Mouse (Mus musculus) hindbrain, embryonic 12.5 days (tissue): ENCODE results near the gene Tm6sf1. TPM values are rescaled to one million over a fixed set of nuclear protein-coding genes. Genes with fewer than 3 reads are reported as not detected.
"Not testable (repeated sequence)": the region's sequence is repeated elsewhere in the genome, so short reads cannot be mapped to it uniquely, and the experiment has no call there.

Experiments
- ATAC-seq: fragments of 200-750 bp; cut with Nextera tagmentation; 2 replicates; pipeline ENCODE4 v1.8.0; 2017; ENCODE audit warnings: moderate TSS enrichment; ENCODE audit not compliant: low FRiP score
- H3K27ac ChIP-seq: fragments of 300-500 bp; sonication (generic); 2 replicates; pipeline ENCODE4 v1.5.1; 2016; ENCODE audit warnings: mild to moderate bottlenecking
- H3K27me3 ChIP-seq: fragments of 300-500 bp; sonication (generic); 2 replicates; pipeline ENCODE4 v1.6.1; 2016; ENCODE audit warnings: mild to moderate bottlenecking
- H3K36me3 ChIP-seq: fragments of 300-500 bp; sonication (generic); 2 replicates; pipeline ENCODE4 v1.6.1; 2016; ENCODE audit warnings: mild to moderate bottlenecking
- H3K4me1 ChIP-seq: fragments of 300-500 bp; sonication (generic); 2 replicates; pipeline ENCODE4 v1.6.1; 2016
- H3K4me2 ChIP-seq: fragments of 300-500 bp; sonication (generic); replicated peaks from 2 replicates; pipeline ENCODE4 v1.6.1; 2016; ENCODE audit warnings: mild to moderate bottlenecking
- H3K4me3 ChIP-seq: fragments of 300-500 bp; sonication (generic); 2 replicates; pipeline ENCODE4 v1.5.1; 2016; ENCODE audit warnings: mild to moderate bottlenecking
- H3K9ac ChIP-seq: fragments of 300-500 bp; sonication (generic); 2 replicates; pipeline ENCODE4 v1.6.1; 2016; ENCODE audit warnings: mild to moderate bottlenecking, moderate library complexity
- H3K9me3 ChIP-seq: fragments of 300-500 bp; sonication (generic); replicated peaks from 2 replicates; pipeline ENCODE4 v1.6.1; 2016; ENCODE audit warnings: mild to moderate bottlenecking
- WGBS: fragments of 180-500 bp; shearing (Covaris S2); methylation state at CpG from one replicate; pipeline ENCODE4 v1.1.7; 2016; 5-methylcytosine and 5-hydroxymethylcytosine counted together
- polyA plus RNA-seq: library from polyadenylated mRNA; unstranded; fragments of >200 nt; fragmentation: Nextera tagmentation; extraction: Ambion mirVana; gene quantifications from 2 replicates; pipeline ENCODE4 v1.2.1, GENCODE M21; 2016

Gene Tm6sf1
- 13.0 and 13.5 TPM in 2 replicates for polyA plus RNA-seq

DNA sequence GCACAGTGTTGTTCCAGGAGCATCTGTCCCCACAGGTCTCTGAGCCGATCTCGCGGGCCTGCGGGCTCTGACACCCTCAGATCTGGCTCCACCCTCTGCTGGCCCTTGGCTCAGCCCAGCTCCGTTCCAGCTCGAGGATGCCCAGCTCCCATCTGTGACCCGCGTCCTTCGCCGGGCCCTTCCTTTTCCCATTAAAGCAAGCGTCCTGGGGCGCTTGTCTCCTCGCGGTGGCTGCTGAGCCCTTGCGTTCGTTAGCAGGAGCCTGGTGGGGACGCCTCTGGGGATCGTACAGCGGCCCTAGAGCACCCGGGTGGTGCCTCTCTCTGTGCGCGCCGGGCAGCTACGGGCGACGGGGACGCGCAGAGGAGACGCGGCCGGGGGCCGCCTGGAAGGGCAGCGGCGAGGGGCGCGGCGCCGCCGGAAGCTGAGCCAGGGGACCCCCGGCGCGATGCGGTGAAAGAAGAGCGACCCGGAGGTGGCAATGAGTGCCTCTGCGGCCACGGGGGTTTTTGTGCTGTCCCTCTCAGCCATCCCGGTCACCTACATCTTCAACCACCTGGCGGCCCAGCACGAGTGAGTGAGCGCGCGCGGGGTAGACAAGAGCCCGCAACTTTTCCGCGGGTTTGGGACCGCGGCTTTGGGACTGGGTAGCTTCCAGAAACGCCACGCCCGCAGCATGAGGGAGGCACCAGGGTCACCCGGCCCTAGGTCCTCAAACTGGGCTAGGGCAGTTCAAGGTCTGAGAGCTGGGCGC lies at the start of gene Tm6sf1:
TSS of gene Tm6sf1 (plus strand) at position 34 of the 754 bp plus-strand sequence.
- Histone ChIP-seq H3K4me2 (peak within 1 kb of the TSS; percentile 98), H3K9ac (peak within 1 kb of the TSS; percentile 74), H3K36me3 (no peaks in the 10 kb centered on the region), H3K27ac (0 out of 2 replicates have a peak within 1 kb of the TSS, but pooled peaks have one; percentile 35), H3K4me1 (peaks cover 16% of the 10 kb centered on the region), H3K27me3 (peaks cover 44% of the 10 kb centered on the region), H3K9me3 (no peaks in the 10 kb centered on the region), H3K4me3 (peak within 1 kb of the TSS; percentile 63)
- ATAC-seq, result peak; percentile 75
- WGBS, result under 1% methylated on average over 64 of the region's 64 CpGs

DNA sequence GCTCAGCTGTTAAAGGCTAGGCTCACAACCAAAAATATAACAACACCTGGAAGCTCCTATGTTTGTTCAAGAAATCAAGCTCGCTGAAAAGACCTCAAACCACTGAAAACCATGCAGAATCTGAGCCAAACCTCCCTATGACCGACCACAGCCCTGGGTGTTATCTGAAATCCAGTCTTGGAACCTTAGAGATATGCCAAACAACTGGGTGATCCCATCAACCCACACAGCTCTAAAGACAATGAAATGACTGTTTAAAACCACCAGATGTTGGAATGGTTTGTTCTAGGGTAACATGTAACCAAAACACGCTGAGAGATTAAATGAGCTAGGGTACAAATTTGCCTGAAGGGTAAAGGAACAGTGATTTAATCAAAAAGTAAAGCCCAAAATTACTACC lies 33.9 kb upstream of the Tm6sf1 start:
- Histone ChIP-seq H3K4me2 (no peak overlapping the region), H3K27ac (no peak overlapping the region), H3K4me1 (peaks cover 39% of the 10 kb centered on the region), H3K4me3 (no peak overlapping the region), H3K27me3 (no peaks in the 10 kb centered on the region), H3K36me3 (no peaks in the 10 kb centered on the region), H3K9ac (no peak overlapping the region), H3K9me3 (no peaks in the 10 kb centered on the region)
- ATAC-seq, result no peak
- 75% methylated on average over 3 of the region's 3 CpGs for WGBS

DNA sequence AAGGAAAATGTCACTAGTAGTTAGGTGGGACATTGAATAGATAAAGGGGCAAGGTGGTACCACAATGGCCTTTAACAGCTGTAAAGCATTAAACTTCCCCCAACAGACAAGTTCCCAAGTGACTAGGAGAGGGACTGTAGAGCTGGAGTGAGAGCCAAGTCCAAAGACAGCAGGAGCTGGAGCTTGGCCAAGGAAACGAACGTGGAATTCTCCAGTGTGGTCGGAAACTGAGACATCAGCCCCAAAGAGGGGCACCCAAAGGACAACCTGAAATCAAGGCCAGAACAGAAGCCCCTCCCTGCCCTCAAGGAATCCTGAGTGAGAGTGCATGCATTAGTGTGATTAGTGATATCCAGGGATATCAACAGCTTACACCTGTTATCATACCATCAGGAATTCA lies 33.4 kb upstream of the Tm6sf1 start:
- no peak overlapping the region for H3K27ac ChIP-seq
- 56% methylated on average over 3 of the region's 3 CpGs for WGBS
- H3K9ac ChIP-seq, result no peak overlapping the region; the same call in 1 of the 2 replicates
- peaks cover 41% of the 10 kb centered on the region for H3K4me1 ChIP-seq
- H3K36me3 ChIP-seq, result no peaks in the 10 kb centered on the region
- no peak overlapping the region for H3K4me3 ChIP-seq
- H3K9me3 ChIP-seq, result no peaks in the 10 kb centered on the region
- H3K27me3 ChIP-seq, result no peaks in the 10 kb centered on the region
- no peak overlapping the region for H3K4me2 ChIP-seq
- no peak for ATAC-seq

DNA sequence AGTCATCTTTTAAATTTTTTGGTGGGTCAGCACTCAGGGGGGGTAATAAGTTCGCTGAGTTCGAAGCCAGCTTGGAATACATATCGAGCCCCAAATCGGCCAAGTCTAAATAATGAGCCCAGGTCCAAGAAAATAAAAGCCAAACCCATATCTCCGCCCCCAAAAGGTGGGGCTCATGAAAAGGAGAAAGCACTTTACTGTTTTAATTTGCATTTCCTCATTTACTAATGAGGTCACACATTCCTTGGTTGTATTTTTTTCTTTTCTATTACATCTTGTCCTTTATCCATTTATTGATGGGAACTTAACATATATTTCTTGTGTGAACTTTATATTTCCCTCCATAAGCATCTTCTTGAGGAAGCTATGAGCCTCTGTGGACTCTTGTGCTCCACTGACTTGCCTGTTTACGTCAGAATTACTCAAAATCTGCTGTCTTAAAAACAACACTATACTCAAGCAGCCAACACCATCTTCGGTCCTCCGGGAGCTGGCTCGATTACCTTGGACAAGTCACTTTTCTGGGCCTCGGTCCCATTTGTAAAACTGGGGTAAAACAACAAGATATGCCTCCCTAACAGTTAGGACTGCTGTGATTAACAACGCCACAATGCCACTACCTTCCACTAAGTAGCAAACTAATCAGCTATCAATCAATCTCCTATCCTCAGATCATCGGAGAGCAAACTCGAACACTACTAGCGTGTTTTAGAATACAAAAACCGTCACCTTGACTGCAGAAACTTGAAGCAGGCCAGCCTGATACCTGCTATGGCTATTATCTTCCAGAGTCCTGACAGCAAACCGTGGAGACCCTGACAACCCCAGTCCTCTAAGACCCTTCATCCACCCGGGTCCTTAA lies 30.8 kb upstream of the Tm6sf1 start:
- Histone ChIP-seq H3K36me3 (no peaks in the 10 kb centered on the region), H3K27ac (peak overlapping the region; percentile 99), H3K4me1 (peaks cover 41% of the 10 kb centered on the region), H3K4me2 (peak overlapping the region; percentile 76), H3K9me3 (no peaks in the 10 kb centered on the region), H3K27me3 (no peaks in the 10 kb centered on the region), H3K9ac (peak overlapping the region; percentile 88), H3K4me3 (peak overlapping the region; percentile 88)
- no peak for ATAC-seq
- WGBS, result 30% methylated on average over 17 of the region's 17 CpGs

DNA sequence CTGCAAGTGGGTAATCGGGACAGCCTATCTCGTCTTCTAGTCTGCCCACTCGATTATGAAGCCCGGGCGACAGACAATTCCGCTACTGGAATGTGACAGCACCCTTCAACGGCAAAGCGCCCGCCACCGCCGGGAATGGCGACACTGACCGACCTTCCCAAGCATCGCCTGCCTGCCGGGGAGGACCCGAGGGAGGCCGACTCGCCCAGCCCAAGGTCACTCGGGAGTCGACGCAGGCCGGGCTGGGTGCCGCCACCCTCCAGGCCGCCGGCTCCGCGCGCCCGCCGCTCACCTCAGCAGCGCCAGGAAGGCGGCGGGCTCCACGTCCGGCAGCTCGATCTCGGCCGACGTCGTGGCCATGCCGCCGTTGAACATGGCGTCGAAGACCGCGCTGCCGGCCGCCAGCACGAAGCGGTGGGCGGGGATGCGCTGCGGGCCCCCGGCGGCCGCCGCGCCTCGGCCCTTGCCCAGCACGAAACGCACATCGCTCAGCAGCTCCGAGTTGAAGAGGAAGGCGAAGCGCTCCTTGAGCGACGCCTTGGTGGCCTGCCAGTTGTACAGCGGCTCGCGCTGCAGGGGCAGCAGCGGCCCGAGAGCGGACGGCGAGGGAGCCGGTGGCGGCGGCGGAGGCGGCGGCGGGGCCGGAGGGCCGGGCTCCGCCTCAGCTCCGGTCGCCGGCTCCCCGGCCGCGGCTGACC lies 30.0 kb upstream of the Tm6sf1 start:
- Histone ChIP-seq H3K9ac (peak overlapping the region; percentile 88), H3K4me2 (peak overlapping the region; percentile 76), H3K4me1 (peaks cover 41% of the 10 kb centered on the region), H3K27ac (peak overlapping the region; percentile 99), H3K27me3 (no peaks in the 10 kb centered on the region), H3K9me3 (no peaks in the 10 kb centered on the region), H3K4me3 (peak overlapping the region; percentile 88), H3K36me3 (no peaks in the 10 kb centered on the region)
- WGBS, result under 1% methylated on average over 61 of the region's 91 CpGs
- peak; percentile 79 for ATAC-seq

DNA sequence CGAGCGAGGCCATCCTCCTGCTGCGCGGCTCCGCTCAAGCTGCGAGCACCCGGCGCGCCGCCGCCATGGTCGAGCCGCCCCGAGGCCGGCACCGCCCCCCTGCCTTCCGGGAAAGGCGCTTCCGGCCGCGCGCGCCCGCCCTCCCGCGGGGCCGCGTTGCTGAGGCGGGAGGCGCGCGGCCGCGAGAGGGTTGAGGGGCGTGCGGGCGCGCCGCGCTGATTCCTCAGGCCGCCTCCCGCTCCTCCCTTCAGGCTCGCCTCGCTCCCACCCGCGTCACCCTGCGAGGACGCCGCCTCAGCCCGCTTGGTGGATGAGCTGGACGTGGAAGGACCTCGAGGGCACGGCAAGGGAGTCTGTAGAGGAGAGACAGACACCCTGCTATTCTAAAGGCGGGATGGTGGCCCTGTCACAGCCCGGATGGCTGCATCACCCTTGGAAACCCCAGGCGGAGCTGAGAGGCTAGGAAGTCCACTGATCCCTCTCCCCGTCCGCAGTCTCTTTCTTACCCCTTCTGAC lies 29.4 kb upstream of the Tm6sf1 start, which contains the start of gene Btbd1:
TSS of gene Btbd1 (minus strand) at position 53 of the 516 bp plus-strand sequence.
- Histone ChIP-seq H3K36me3 (no peaks in the 10 kb centered on the region), H3K9ac (peak within 1 kb of the TSS; percentile 88), H3K27ac (peak within 1 kb of the TSS; percentile 99), H3K4me2 (peak within 1 kb of the TSS; percentile 76), H3K9me3 (no peaks in the 10 kb centered on the region), H3K4me1 (peaks cover 37% of the 10 kb centered on the region), H3K27me3 (no peaks in the 10 kb centered on the region), H3K4me3 (peak within 1 kb of the TSS; percentile 88)
- 0% methylated on average over 57 of the region's 58 CpGs for WGBS
- peak; percentile 92 for ATAC-seq

DNA sequence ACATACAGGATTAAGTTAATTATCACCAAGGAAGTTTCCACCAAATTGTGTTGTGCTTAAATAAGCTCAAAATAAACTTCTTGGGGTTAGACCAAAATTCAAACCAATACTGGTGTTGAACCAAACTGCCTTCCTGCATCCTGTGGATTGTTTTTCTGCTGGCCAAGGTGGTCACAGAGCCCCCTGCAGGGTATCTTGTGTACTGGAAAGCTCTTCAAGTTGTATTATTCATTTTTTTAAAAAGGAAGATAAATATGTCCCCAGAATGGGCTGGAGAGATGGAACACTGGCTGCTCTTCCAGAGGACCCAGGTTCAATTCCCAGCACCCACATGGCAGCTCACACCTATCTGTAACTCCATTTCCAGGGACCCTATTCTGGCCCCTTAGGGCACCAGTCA lies 24.0 kb upstream of the Tm6sf1 start:
- Histone ChIP-seq H3K4me3 (no peak overlapping the region), H3K27me3 (no peaks in the 10 kb centered on the region), H3K9ac (no peak overlapping the region), H3K4me2 (no peak overlapping the region), H3K36me3 (no peaks in the 10 kb centered on the region), H3K9me3 (no peaks in the 10 kb centered on the region), H3K4me1 (peaks cover 3% of the 10 kb centered on the region; the same call in 1 of the 2 replicates), H3K27ac (no peak overlapping the region)
- ATAC-seq, result no peak

DNA sequence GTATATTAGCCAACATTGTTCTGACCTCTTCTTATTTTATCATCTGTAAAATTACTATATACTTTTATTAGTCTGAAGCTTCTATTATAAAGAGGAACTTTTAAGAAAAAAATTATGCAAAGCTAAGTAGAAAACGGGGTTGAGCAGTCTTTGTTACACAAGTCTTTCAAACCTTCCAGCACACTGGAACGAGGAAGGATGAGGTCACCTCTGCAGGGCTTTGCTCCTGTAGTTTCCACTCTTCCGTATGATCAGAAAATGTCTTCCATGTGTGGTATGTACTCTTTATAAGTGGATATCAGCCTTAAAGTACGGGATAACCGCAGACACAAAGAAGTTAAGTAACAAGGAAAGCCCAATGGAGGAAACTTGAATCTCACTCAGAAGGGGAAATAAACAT lies 23.4 kb upstream of the Tm6sf1 start:
- Histone ChIP-seq H3K9ac (no peak overlapping the region), H3K4me1 (no peaks in the 10 kb centered on the region), H3K4me3 (no peak overlapping the region), H3K27ac (no peak overlapping the region), H3K9me3 (no peaks in the 10 kb centered on the region), H3K36me3 (no peaks in the 10 kb centered on the region), H3K4me2 (no peak overlapping the region), H3K27me3 (no peaks in the 10 kb centered on the region)
- 87% methylated on average over 5 of the region's 5 CpGs for WGBS
- no peak for ATAC-seq

DNA sequence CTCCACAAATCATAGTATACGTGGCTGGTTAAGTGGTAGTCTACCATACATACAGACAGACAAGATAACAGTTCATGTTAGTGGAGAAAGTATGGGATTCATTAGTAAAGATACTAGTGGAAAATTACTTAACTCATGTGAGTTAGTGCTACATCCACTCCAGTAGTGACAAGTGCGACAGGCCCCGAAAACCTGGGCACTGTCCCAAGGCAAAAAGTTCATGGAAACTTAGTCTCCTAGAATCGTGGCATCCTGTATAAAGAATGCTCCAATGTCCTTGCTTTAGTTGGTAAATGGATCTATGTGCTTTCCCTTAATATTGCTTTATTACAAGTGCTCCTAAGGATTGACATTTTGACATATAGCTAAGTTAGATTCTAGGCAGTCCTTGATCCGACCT lies 21.0 kb upstream of the Tm6sf1 start:
- H3K36me3 ChIP-seq, H3K4me3 ChIP-seq, H3K4me2 ChIP-seq, H3K27ac ChIP-seq, H3K9ac ChIP-seq, H3K4me1 ChIP-seq, ATAC-seq, H3K27me3 ChIP-seq, H3K9me3 ChIP-seq: not testable (repeated sequence)
- 91% methylated on average over 5 of the region's 5 CpGs for WGBS

DNA sequence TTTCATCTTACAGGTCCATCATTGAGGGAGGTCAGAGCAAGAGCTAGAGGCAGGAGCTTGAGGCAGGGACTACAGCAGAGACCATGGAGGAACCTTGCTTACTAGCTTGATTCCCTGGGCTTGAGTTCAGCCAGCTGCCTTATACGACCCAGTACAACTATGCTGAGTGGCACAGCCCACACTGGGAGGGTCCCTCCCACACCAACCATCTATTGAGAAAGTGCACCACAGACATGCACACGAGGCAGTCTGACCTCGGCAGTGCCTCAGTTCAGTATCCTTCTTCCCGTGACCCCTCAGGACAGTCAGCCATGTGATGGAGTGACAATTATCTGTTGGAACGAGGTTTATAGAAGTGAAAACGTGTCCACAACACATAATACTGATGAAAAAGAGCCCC lies 19.1 kb upstream of the Tm6sf1 start:
- Histone ChIP-seq H3K4me3 (no peak overlapping the region), H3K27me3 (no peaks in the 10 kb centered on the region), H3K9ac (no peak overlapping the region), H3K9me3 (no peaks in the 10 kb centered on the region), H3K36me3 (no peaks in the 10 kb centered on the region), H3K4me2 (no peak overlapping the region), H3K27ac (no peak overlapping the region), H3K4me1 (0 out of 2 replicates have a peak, but pooled peaks cover 5% of the 10 kb centered on the region)
- no peak for ATAC-seq
- WGBS, result 72% methylated on average over 6 of the region's 6 CpGs

DNA sequence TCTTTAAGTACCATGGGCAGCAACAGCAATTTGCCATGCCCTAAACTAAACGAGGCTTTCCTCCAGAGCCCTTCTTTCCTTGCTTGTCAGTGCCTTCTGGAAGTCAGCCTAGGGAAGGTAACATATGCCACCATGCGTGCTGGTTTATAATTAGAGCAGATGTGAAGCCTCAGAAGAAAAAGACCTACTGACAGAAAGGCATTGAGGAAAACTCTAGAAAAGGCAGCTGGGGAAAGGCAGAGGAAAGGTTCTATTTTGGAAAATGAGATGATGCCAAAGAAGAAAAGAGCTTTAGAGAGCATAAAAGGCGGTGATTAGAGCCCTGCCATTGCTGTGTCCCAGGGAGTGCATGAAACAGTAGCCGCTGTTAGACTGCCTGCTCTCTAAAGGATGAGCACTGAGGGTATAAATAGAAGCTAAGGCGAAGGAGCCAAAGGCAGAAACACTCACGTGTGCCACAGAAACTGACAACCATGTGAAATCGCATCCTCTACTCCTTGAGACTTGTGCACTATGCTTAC lies 18.1 kb upstream of the Tm6sf1 start:
- no peak for ATAC-seq
- H3K36me3 ChIP-seq, result no peaks in the 10 kb centered on the region
- H3K4me2 ChIP-seq, result no peak overlapping the region
- H3K4me1 ChIP-seq, result 0 out of 2 replicates have a peak, but pooled peaks cover 5% of the 10 kb centered on the region
- H3K9me3 ChIP-seq, result no peaks in the 10 kb centered on the region
- 64% methylated on average over 7 of the region's 7 CpGs for WGBS
- H3K9ac ChIP-seq, result no peak overlapping the region
- no peak overlapping the region for H3K27ac ChIP-seq
- H3K27me3 ChIP-seq, result no peaks in the 10 kb centered on the region
- H3K4me3 ChIP-seq, result no peak overlapping the region
